ENCODE assay signal across 17 mouse cellular contexts in genomic region chr1:132195100-132195499, GRCm38 (mm10). TPM values are rescaled to one million over a fixed set of nuclear protein-coding genes. Genes with fewer than 3 reads are reported as not detected.
A peak's percentile ranks its signal among the peaks of the same experiment; 100 is the strongest.
DNase-seq lines count a peak whose midpoint lies in the region; ATAC-seq lines count a peak whose summit lies in the region.
"Had no signal": no experiment of that assay in that cellular context is flagged by ENCODE, and none has a peak within 500 bp of the region (broad histone marks: within the 10 kb centered on the region; RNA-seq: fewer than 3 reads in every experiment).

No protein-coding gene starts in this region.

- H3K4me2 ChIP-seq in lung, embryonic 15.5 days = no peak overlapping the region
- peak overlapping the region; percentile 83 for H3K4me2 ChIP-seq in hindbrain, embryonic 14.5 days (replicated peaks)
- H3K4me2 ChIP-seq: kidney, embryonic 15.5 days; stomach, embryonic 15.5 days had no signal

- H3K27me3 ChIP-seq in lung, embryonic 15.5 days = peaks cover 42% of the 10 kb centered on the region
- no peaks in the 10 kb centered on the region for H3K27me3 ChIP-seq in hindbrain, embryonic 14.5 days (ENCODE audit: control insufficient read depth, insufficient read depth, low read length)

- 34% methylated on average over 9 of the region's 9 CpGs for WGBS in lung, embryonic 15.5 days
- 36% methylated on average over 9 of the region's 9 CpGs for WGBS in hindbrain, embryonic 14.5 days

- DNase-seq in lung, postnatal 36 days = no peak
- DNase-seq in ZHBTc4 (ENCODE audit: low read depth, low spot score) = peak; percentile 50
- no peak for DNase-seq in hindbrain, embryonic 14.5 days (ENCODE audit: low spot score)
- DNase-seq in neural tube, embryonic 10.5 days (ENCODE audit: extremely low spot score, low spot score) = peak; percentile 13
- no peak for DNase-seq in layer of hippocampus, adult 11-12 months (ENCODE audit: low spot score)
- DNase-seq in MN1 (ENCODE audit: low spot score) = no peak
- no peak for DNase-seq in layer of hippocampus, postnatal 14 days (ENCODE audit: low spot score in 2 of 2)
- DNase-seq: adrenal gland, postnatal 25 days; gastrocnemius, postnatal 10 days had no signal

- peak overlapping the region; percentile 94 for H3K27ac ChIP-seq in lung, embryonic 15.5 days
- no peak overlapping the region for H3K27ac ChIP-seq in hindbrain, embryonic 14.5 days
- H3K27ac ChIP-seq: heart, embryonic 10.5 days; kidney, embryonic 15.5 days; macrophage; stomach, embryonic 15.5 days had no signal

- no peak overlapping the region for H3K9ac ChIP-seq in lung, embryonic 15.5 days
- peak overlapping the region; percentile 41 for H3K9ac ChIP-seq in hindbrain, embryonic 14.5 days
- H3K9ac ChIP-seq: kidney, embryonic 15.5 days; stomach, embryonic 15.5 days had no signal

- no peaks in the 10 kb centered on the region for H3K36me3 ChIP-seq in lung, embryonic 15.5 days
- H3K36me3 ChIP-seq in hindbrain, embryonic 14.5 days (replicated peaks; ENCODE audit: control insufficient read depth, insufficient read depth) = no peaks in the 10 kb centered on the region
- H3K36me3 ChIP-seq: heart, embryonic 10.5 days; kidney, embryonic 15.5 days; stomach, embryonic 15.5 days had no signal

- H3K4me3 ChIP-seq in lung, embryonic 15.5 days = no peak overlapping the region
- no peak overlapping the region for H3K4me3 ChIP-seq in hindbrain, embryonic 14.5 days (replicated peaks; ENCODE audit: low read length)
- H3K4me3 ChIP-seq: erythroblast, embryonic 14.5 days; heart, embryonic 10.5 days; kidney, embryonic 15.5 days; stomach, embryonic 15.5 days had no signal

- no peak for ATAC-seq in lung, embryonic 15.5 days (ENCODE audit: borderline replicate concordance, extremely low read depth, low FRiP score, low TSS enrichment)
- no peak for ATAC-seq in hindbrain, embryonic 14.5 days (ENCODE audit: low FRiP score)

- H3K9me3 ChIP-seq in lung, embryonic 15.5 days = no peaks in the 10 kb centered on the region
- no peaks in the 10 kb centered on the region for H3K9me3 ChIP-seq in hindbrain, embryonic 14.5 days (ENCODE audit: control insufficient read depth, low read length)
- H3K9me3 ChIP-seq: heart, embryonic 10.5 days; kidney, embryonic 15.5 days; stomach, embryonic 15.5 days had no signal

- peaks cover 75% of the 10 kb centered on the region for H3K4me1 ChIP-seq in lung, embryonic 15.5 days
- H3K4me1 ChIP-seq in hindbrain, embryonic 14.5 days (replicated peaks; ENCODE audit: control insufficient read depth, insufficient read depth, low read length) = peaks cover 71% of the 10 kb centered on the region

RNA-seq across cellular contexts. Expression of gene AC124108.1, which starts 3.8 kb away (rescaled TPM):
- 0.52 and 0.69 TPM in 2 replicates for polyA plus RNA-seq in lung, embryonic 15.5 days (2015; fragmentation: Nextera tagmentation; extraction: Ambion mirVana)
- polyA plus RNA-seq in hindbrain, embryonic 14.5 days (2014; fragmentation: Nextera tagmentation; extraction: Ambion mirVana) = 3.6 and 3.8 TPM in 2 replicates
- under 1 TPM; 0.91 to 0.97 TPM for total RNA-seq in layer of hippocampus, postnatal 14 days (2021)
- total RNA-seq: adrenal gland, postnatal 25 days had no signal
- polyA plus RNA-seq: erythroblast, embryonic 14.5 days; heart, embryonic 10.5 days; macrophage; small intestine, adult 2 months had no signal

RNA-seq across cellular contexts. Expression of gene Lemd1, which starts 3.9 kb away (rescaled TPM):
- polyA plus RNA-seq in lung, embryonic 15.5 days (2015; fragmentation: Nextera tagmentation; extraction: Ambion mirVana) = 1.7 and 2.0 TPM in 2 replicates
- 15.9 and 22.1 TPM in 2 replicates for polyA plus RNA-seq in hindbrain, embryonic 14.5 days (2014; fragmentation: Nextera tagmentation; extraction: Ambion mirVana)
- 1 to 10 TPM; 1.4 to 1.8 TPM for total RNA-seq in layer of hippocampus, postnatal 14 days (2021)
- total RNA-seq: adrenal gland, postnatal 25 days; gastrocnemius, postnatal 10 days had no signal
- polyA plus RNA-seq: erythroblast, embryonic 14.5 days; macrophage had no signal

RNA-seq across cellular contexts. Expression of gene Gm10188, which starts 34.5 kb away (rescaled TPM):
- not detected in 2 replicates for polyA plus RNA-seq in lung, embryonic 15.5 days (2015; fragmentation: Nextera tagmentation; extraction: Ambion mirVana)
- 0.39 and 0.47 TPM in 2 replicates for polyA plus RNA-seq in hindbrain, embryonic 14.5 days (2014; fragmentation: Nextera tagmentation; extraction: Ambion mirVana)
- total RNA-seq in layer of hippocampus, postnatal 14 days (2021) = not detected
- total RNA-seq: adrenal gland, postnatal 25 days; gastrocnemius, postnatal 10 days had no signal
- polyA plus RNA-seq: erythroblast, embryonic 14.5 days; heart, embryonic 10.5 days; kidney, embryonic 15.5 days; limb, embryonic 14.5 days; macrophage; small intestine, adult 2 months; stomach, embryonic 15.5 days had no signal

RNA-seq across cellular contexts. Expression of gene Cdk18, which starts 55.6 kb away (rescaled TPM):
- polyA plus RNA-seq in lung, embryonic 15.5 days (2015; fragmentation: Nextera tagmentation; extraction: Ambion mirVana) = 6.5 and 7.7 TPM in 2 replicates
- 0.37 and 0.63 TPM in 2 replicates for polyA plus RNA-seq in hindbrain, embryonic 14.5 days (2014; fragmentation: Nextera tagmentation; extraction: Ambion mirVana)
- 10 to 100 TPM; 21.2 to 21.9 TPM for total RNA-seq in layer of hippocampus, postnatal 14 days (2021)
- polyA plus RNA-seq: erythroblast, embryonic 14.5 days had no signal

Comparison
In these comparisons a context has a peak if more than half of its experiments do, and no peak if none do; other contexts are left out.
1. DNase-seq: peak in ZHBTc4 (single experiment) and neural tube, embryonic 10.5 days (single experiment); none in lung, postnatal 36 days (single experiment), hindbrain, embryonic 14.5 days (single experiment), layer of hippocampus, adult 11-12 months (single experiment), MN1 (single experiment) and layer of hippocampus, postnatal 14 days (0 of 2).